Mouse (Mus musculus) layer of hippocampus, adult 9-10 months (tissue): Measurements from ENCODE around the gene Nox1.

ENCODE experiments used
- DNase-seq: peaks from one replicate; pipeline ENCODE4 v3.0.0; 2022; ENCODE audit warnings: low spot score

The Nox1 gene

GRCm38 (mm10) chrX:134128549-134128948 is 93.2 kb downstream of the Nox1 start:
- DNase-seq = no peak

GRCm38 (mm10) chrX:134116417-134116816 is 105.3 kb downstream of the Nox1 start:
- DNase-seq = no peak

GRCm38 (mm10) chrX:134111767-134112166 is 110.0 kb downstream of the Nox1 start:
- DNase-seq = no peak

GRCm38 (mm10) chrX:134102641-134103040 is 119.1 kb downstream of the Nox1 start:
- DNase-seq = no peak

- no peak for DNase-seq
Observed at GRCm38 (mm10) chrX:134085453-134085852, 136.3 kb downstream of the Nox1 start.

- no peak for DNase-seq
Observed at GRCm38 (mm10) chrX:134059764-134060163, 162.0 kb downstream of the Nox1 start.

- peak; percentile 65 for DNase-seq
Observed at GRCm38 (mm10) chrX:134058987-134059712, 162.6 kb downstream of the Nox1 start, which contains the start of gene Cstf2. Cstf2 (plus strand) TSS chrX:134059187.

- DNase-seq = no peak
Observed at GRCm38 (mm10) chrX:134058040-134058875, 163.5 kb downstream of the Nox1 start.

GRCm38 (mm10) chrX:134056897-134057296 is 164.9 kb downstream of the Nox1 start:
- DNase-seq = no peak

- DNase-seq = no peak
Observed at GRCm38 (mm10) chrX:134048994-134049393, 172.8 kb downstream of the Nox1 start.
